Mouse (Mus musculus) forebrain, postnatal 0 days (tissue): ENCODE results near the gene Dirc2. TPM values are rescaled to one million over a fixed set of nuclear protein-coding genes. Genes with fewer than 3 reads are reported as not detected.

ENCODE experiments used
- ATAC-seq: fragments of 200-750 bp; cut with Nextera tagmentation; 2 replicates; pipeline ENCODE4 v1.8.0; 2017; ENCODE audit warnings: mild to moderate bottlenecking, moderate library complexity
- DNase-seq: peaks from one replicate; pipeline ENCODE4 v3.0.0-alpha.2; 2015
- H3K27ac ChIP-seq: fragments of 300-500 bp; sonication (generic); 2 replicates; pipeline ENCODE4 v1.5.1; 2014; ENCODE audit warnings: low read depth, mild to moderate bottlenecking, antibody characterized with exemption, low read length, moderate library complexity, mixed read lengths
- H3K27me3 ChIP-seq: fragments of 300-500 bp; sonication (generic); 2 replicates; pipeline ENCODE4 v1.6.1; 2014; ENCODE audit warnings: mild to moderate bottlenecking, low read length, mixed read lengths; ENCODE audit not compliant: insufficient read depth
- H3K36me3 ChIP-seq: fragments of 300-500 bp; sonication (generic); 2 replicates; pipeline ENCODE4 v1.6.1; 2014; ENCODE audit warnings: mild to moderate bottlenecking, moderate library complexity; ENCODE audit not compliant: insufficient read depth
- H3K4me1 ChIP-seq: fragments of 300-500 bp; sonication (generic); 2 replicates; pipeline ENCODE4 v1.6.1; 2014; ENCODE audit warnings: antibody characterized with exemption; ENCODE audit not compliant: insufficient read depth
- H3K4me2 ChIP-seq: fragments of 300-500 bp; sonication (generic); 2 replicates; pipeline ENCODE4 v1.6.1; 2014; ENCODE audit warnings: low read depth, mild to moderate bottlenecking, moderate library complexity
- H3K4me3 ChIP-seq: fragments of 300-500 bp; sonication (generic); 2 replicates; pipeline ENCODE4 v1.5.1; 2014; ENCODE audit warnings: low read depth, low read length, mixed read lengths
- H3K9ac ChIP-seq: fragments of 300-500 bp; sonication (generic); 2 replicates; pipeline ENCODE4 v1.6.1; 2014; ENCODE audit warnings: mild to moderate bottlenecking
- H3K9me3 ChIP-seq: fragments of 300-500 bp; sonication (generic); 2 replicates; pipeline ENCODE4 v1.6.1; 2016; ENCODE audit warnings: low read length
- CTCF ChIP-seq: sonication (generic); IDR thresholded peaks from 2 replicates; pipeline ENCODE4 v1.5.1; 2016; ENCODE audit warnings: antibody characterized with exemption, control low read depth, low read depth
- WGBS: fragments of 180-500 bp; shearing (Covaris S2); extraction: QIAGEN DNeasy Blood & Tissue Kit; methylation state at CpG from one replicate; pipeline ENCODE4 v1.1.7; 2014; 5-methylcytosine and 5-hydroxymethylcytosine counted together
- polyA plus RNA-seq: library from polyadenylated mRNA; unstranded; fragments of >200 nt; fragmentation: Nextera tagmentation; extraction: Ambion mirVana; gene quantifications from 2 replicates; pipeline ENCODE4 v1.2.1, GENCODE M21; 2015
- total RNA-seq: library from RNA; depleted of rRNA; stranded (reverse); fragments of >200 nt; gene quantifications from 2 replicates; pipeline ENCODE4 v1.2.3, GENCODE M21; 2014

The Dirc2 gene
- total and polyA plus RNA-seq, 2 experiments from 2014 or later = 50.1 to 80.9 TPM

GRCm38 (mm10) chr16:35803723-35804122 lies 34.6 kb upstream of the Dirc2 start:
- Histone ChIP-seq H3K9me3 (0 out of 2 replicates have a peak, but pooled peaks cover 5% of the 10 kb centered on the region), H3K27ac (no peak overlapping the region), H3K27me3 (no peaks in the 10 kb centered on the region), H3K36me3 (0 out of 2 replicates have a peak, but pooled peaks cover 4% of the 10 kb centered on the region), H3K4me1 (no peaks in the 10 kb centered on the region), H3K4me2 (no peak overlapping the region), H3K4me3 (no peak overlapping the region), H3K9ac (no peak overlapping the region)
- WGBS = 94% methylated on average over 4 of the region's 4 CpGs
- TF ChIP-seq CTCF = no peak
- no peak for DNase-seq
- ATAC-seq = no peak

- Histone ChIP-seq H3K9ac (no peak overlapping the region), H3K4me3 (no peak overlapping the region), H3K4me2 (no peak overlapping the region), H3K36me3 (0 out of 2 replicates have a peak, but pooled peaks cover 4% of the 10 kb centered on the region), H3K4me1 (no peaks in the 10 kb centered on the region), H3K27me3 (no peaks in the 10 kb centered on the region), H3K27ac (no peak overlapping the region), H3K9me3 (0 out of 2 replicates have a peak, but pooled peaks cover 5% of the 10 kb centered on the region)
- DNase-seq (no peak), ATAC-seq (no peak)
- TF ChIP-seq CTCF = no peak
- WGBS = 94% methylated on average over 7 of the region's 7 CpGs
Measured at GRCm38 (mm10) chr16:35802163-35802562, 33.0 kb upstream of the Dirc2 start.

- TF ChIP-seq CTCF = no peak
- Histone ChIP-seq H3K27ac (no peak overlapping the region), H3K27me3 (no peaks in the 10 kb centered on the region), H3K4me3 (no peak overlapping the region), H3K9ac (no peak overlapping the region), H3K36me3 (peaks cover 13% of the 10 kb centered on the region), H3K4me2 (no peak overlapping the region), H3K4me1 (no peaks in the 10 kb centered on the region), H3K9me3 (no peaks in the 10 kb centered on the region)
- 78% methylated on average over 6 of the region's 6 CpGs for WGBS
- no peak for ATAC-seq
- no peak for DNase-seq
Measured at GRCm38 (mm10) chr16:35791962-35792521, 22.9 kb upstream of the Dirc2 start.

DNA sequence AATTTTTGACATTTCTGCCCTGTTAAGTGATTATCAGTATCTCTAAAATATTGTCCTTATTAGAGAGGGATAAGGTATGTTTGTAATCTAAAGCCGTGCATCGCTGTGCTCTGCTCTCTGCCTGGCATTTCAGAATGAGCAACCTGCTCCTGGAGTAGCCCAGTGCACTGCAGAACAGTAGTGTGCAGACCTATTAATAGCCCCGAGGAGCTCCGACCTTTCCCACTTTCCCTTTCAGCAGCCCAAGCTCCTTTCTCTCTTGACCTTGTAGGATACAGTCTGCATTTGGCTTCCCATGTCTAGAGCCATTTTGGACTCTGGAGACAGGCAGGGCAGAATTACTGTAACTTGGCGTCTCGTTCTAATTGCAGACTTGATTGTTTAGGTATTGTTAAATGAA lies 19.2 kb upstream of the Dirc2 start:
- ATAC-seq = no peak
- DNase-seq = no peak
- Histone ChIP-seq H3K9me3 (no peaks in the 10 kb centered on the region), H3K4me1 (no peaks in the 10 kb centered on the region), H3K9ac (no peak overlapping the region), H3K27me3 (no peaks in the 10 kb centered on the region), H3K36me3 (peaks cover 14% of the 10 kb centered on the region), H3K4me2 (no peak overlapping the region), H3K4me3 (no peak overlapping the region), H3K27ac (no peak overlapping the region)
- WGBS = 97% methylated on average over 6 of the region's 6 CpGs
- TF ChIP-seq CTCF = no peak

GRCm38 (mm10) chr16:35787568-35788189 lies 18.5 kb upstream of the Dirc2 start:
- DNase-seq (no peak), ATAC-seq (no peak)
- 44% methylated on average over 8 of the region's 8 CpGs for WGBS
- H3K4me1 ChIP-seq = no peaks in the 10 kb centered on the region
- no peak overlapping the region for H3K4me3 ChIP-seq
- no peak overlapping the region for H3K27ac ChIP-seq
- no peaks in the 10 kb centered on the region for H3K9me3 ChIP-seq
- TF ChIP-seq CTCF = no peak
- no peaks in the 10 kb centered on the region for H3K27me3 ChIP-seq
- H3K36me3 ChIP-seq = peaks cover 14% of the 10 kb centered on the region
- H3K4me2 ChIP-seq = no peak overlapping the region
- no peak overlapping the region for H3K9ac ChIP-seq

- Histone ChIP-seq H3K36me3 (peaks cover 14% of the 10 kb centered on the region), H3K27me3 (no peaks in the 10 kb centered on the region), H3K4me3 (no peak overlapping the region), H3K9me3 (no peaks in the 10 kb centered on the region), H3K4me2 (no peak overlapping the region), H3K9ac (no peak overlapping the region), H3K27ac (no peak overlapping the region), H3K4me1 (no peaks in the 10 kb centered on the region)
- WGBS = 78% methylated on average over 6 of the region's 6 CpGs
- TF ChIP-seq CTCF = no peak
- no peak for ATAC-seq
- no peak for DNase-seq
Measured at GRCm38 (mm10) chr16:35787163-35787562, 18.0 kb upstream of the Dirc2 start.

- no peak for TF ChIP-seq CTCF
- WGBS = 88% methylated on average over 7 of the region's 7 CpGs
Measured at GRCm38 (mm10) chr16:35784134-35784725, 15.1 kb upstream of the Dirc2 start.

More at GRCm38 (mm10) chr16:35784134-35784725, 15.1 kb upstream of the Dirc2 start:
- Histone ChIP-seq H3K9me3 (no peaks in the 10 kb centered on the region), H3K4me2 (no peak overlapping the region), H3K27ac (no peak overlapping the region), H3K27me3 (no peaks in the 10 kb centered on the region), H3K4me1 (no peaks in the 10 kb centered on the region), H3K36me3 (peaks cover 7% of the 10 kb centered on the region; the same call in 1 of the 2 replicates), H3K4me3 (no peak overlapping the region), H3K9ac (no peak overlapping the region)
- no peak for DNase-seq
- no peak for ATAC-seq
